Mouse (Mus musculus) yolk sac, embryonic 10.5 days (tissue): ENCODE results near the gene Pdlim4.

Experiments
- DNase-seq: peaks from one replicate; pipeline ENCODE4 v3.0.0-alpha.2; 2017; ENCODE audit warnings: low spot score

Pdlim4 gene

DNA sequence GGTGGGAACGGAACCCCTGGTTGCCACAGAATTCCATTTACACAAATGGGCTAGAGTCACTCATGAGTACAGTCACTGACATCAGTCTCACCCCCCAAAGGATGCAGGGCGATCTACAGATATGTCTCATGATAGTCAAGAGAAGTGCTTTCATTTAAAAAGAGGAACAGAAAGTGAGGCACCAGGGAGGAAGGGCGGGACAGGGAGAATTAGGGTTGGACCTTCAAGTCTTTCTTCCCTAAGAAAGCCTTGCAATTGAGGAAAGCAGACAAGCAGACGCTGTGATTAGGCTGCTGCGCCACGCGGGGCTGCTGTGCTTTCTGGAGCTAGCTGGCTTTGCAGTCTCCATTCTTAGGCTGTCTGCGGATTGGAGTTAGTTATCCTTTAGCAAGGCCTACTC is 22.9 kb upstream of the Pdlim4 start:
- DNase-seq, result no peak

DNA sequence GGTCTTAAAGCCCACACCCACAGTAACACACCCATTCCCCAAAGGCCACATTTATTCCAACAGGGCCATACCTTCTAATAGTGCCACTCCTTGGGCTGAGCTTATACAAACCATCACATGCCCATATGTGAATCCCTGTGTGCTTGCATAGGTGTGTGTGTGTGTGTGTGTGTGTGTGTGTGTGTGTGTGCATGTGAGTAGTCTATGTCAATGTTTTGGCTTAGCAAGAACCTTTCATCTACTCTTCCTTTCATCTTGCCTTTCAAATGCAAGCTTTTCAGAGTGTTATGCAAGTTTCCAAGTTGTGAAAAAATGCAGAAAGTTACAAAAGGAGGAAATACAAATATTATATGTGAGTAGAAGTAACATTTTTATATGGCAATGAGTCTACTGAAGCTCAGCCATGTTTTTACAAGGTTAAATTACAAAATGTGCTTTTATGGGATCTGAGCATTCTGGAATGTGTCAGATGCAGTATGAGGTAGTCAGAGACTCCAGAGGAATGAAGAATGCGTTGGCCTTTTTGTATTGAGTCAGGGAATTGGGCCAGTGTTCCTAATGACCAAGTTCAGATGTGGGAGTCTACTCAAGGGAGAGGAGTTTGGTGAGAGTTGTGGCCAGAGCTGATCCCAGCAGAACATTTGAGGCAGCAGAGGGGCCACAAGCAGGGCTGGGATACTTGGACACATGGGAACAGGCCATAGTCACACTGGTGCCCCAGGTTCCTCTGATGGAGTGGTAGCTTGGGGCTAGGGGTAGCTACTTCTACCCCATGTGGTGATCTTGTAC is 21.5 kb upstream of the Pdlim4 start:
- no peak for DNase-seq

DNA sequence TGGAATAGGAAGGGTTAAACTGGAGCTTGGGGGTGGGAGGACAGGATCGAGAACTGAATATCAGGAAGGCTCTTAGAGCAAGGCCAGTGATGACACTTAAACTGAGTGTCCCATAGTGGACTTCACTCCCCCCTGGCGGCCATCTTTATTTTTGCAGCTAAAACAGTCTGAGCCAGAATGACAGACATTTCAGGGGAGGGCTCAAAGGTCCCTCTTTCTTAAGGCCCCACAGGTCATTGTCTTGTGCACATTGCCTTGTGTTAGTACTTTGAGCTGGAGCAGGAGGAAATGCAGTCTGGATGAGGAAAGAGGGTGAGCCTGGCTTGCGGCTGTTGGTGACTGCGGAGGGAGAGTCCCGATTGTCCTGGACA is 20.1 kb upstream of the Pdlim4 start:
- peak; percentile 81 for DNase-seq

DNA sequence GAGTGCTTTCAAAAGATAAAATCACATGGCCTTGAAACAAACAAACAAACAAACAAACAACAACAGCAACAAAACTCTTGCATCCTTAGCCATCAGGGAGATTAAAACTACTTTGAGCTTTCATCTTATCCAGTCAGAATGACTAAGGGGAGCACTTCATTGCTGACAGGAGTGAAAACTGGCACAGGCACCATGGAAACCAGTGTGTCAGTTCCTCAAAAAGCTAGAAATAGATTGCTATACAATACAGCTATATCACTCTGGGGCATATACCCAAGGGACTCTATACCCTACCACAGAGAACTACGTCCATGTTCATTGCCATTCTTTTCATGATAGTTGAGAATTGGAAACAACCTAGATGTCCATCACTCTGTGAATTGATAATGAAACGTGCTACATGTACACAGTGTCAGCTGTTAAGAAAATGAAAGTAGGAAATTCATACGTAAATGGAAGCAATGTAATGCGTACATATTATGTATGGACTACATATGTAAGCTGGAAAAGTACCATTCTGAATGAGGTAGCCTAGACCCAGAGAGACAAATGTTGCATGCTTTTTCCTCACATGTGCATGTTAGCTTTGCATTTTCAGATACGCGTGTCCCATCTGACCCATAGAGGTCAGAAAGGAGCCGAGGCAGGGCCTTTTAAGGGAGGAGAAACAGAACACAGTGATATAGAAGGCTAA is 19.6 kb upstream of the Pdlim4 start:
- DNase-seq, result no peak

DNA sequence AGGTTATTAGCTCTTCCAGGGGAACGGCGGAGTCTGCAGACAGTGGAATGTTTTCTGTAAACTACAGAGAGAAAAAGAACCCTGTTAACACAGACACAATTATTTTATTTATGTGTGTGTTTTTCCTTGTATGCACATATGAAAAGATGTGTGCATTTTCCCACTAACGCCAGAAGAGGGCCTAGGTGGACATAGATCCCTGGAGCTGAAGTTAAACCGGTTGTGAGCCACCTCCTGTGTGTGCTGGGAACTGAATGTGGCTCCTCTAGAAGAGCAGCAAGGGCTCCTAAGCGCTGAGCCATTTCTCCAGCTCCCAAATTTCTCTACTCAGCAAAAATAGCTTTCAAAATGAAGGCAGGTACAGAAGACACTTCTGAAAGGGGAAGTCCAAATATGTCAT is 17.0 kb upstream of the Pdlim4 start:
- no peak for DNase-seq

DNA sequence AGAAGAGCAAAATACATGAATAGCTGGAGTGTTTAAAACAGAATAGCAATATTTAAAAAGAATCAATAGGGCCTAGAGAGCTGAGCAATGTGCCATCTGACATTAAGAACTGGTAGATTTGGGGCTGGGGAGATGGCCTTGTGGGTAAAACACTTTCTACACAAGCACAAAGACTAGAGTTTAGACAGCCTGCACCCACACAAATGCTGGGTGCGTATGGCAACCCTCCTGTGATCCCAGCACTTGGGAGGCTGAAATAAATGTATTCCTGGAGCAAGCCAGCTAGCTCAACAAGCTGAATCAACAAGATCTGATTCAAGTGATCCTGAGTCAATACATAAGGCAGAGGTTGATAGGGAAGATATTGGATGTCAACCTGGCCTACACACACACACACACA is 16.2 kb upstream of the Pdlim4 start:
- DNase-seq, result no peak

DNA sequence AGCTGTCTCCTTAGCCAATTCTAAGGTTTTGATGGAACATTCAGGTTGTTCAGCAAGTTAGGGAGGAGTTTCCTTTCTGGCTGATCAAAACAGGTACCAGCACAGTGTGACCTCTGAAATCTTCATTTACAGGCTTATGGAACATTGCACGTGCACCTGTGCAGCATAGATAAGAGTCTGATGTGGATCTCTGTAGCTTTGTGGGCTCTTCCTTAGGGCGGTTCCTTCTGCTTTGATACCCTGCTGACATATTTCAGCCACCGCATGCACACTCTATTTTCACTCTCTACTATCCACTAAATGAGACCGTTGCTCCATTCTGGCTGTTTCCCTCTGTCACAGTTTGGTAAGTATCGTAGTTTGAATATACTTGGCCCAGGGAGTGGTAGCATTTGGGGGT is 13.9 kb upstream of the Pdlim4 start:
- no peak for DNase-seq

DNA sequence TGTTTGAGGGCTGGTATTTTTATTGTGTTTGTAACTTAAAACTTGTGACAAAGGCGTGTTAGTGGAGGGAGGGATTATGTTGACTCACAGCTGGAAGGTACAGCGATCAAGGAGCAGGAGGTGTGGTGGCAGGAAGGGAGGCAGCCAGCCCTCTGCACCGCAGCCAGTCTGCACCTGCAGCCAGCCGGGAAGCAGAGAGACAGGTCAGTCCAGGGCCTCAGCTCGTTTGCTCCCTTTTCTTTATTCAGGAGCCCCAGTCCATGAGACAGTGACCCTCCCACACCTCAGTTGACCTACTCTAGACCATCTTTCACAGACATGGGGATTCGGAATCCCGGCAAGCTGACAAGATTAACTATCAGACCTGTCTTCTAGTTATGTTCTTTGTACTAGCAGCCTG is 11.6 kb upstream of the Pdlim4 start:
- no peak for DNase-seq

DNA sequence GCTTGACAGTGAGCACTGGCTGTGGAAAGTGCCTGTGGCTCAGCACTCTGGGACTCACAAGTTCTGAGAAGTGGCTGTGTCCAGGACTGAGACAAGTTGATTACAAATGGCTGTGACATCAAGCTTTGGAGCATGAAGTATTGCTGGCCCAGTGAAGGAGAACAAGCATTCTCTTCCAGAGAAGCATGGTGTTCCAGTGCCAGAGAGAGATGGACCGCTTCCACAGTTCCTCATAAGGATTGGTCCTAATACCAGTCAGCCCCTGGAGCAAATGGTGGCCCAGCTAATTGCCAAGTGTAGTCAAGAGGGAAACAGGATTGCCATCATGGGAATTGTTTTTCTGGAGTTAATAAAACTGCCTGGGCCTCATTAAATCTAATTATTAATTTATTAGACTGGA is 7.3 kb upstream of the Pdlim4 start:
- no peak for DNase-seq

DNA sequence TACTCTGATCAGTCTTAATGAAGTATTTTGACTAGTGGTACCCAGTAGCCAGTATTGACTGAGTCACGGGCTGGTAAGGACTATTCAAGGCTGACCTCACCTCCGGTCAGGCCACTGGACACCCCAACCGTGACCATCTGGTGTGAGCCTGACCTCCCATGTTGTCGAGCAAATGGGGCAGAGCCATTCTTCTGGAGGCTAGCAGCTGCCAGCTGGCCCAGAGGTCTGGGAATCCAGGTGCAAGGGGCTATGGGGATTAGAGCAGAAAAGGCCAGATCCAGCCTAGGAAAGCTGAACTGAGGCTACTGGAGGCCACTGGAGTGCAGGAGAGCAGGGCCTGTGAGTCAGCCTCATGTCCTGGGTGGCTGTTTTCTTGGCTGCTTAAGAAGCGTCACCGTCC is 6.5 kb upstream of the Pdlim4 start:
- DNase-seq, result no peak

DNA sequence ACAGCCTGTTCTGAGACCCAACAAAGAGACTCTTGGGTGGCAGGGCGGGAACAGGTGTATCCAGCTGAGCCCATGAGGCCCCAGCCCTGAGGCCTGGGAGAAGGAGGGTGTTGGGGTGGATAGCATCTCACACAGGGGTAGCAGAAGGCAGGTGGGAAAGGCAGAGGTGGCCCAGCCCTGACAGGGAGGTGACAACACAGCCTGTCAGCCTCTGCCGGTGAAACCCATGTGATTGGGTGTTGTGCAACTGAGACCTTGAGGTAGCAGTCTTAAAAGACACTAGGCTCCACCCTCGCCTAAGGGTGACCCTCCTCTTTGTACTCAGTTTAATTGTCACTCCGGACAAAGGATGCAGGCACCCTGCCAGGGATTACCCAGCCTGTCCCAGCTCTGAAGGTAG is 4.5 kb upstream of the Pdlim4 start:
- no peak for DNase-seq

DNA sequence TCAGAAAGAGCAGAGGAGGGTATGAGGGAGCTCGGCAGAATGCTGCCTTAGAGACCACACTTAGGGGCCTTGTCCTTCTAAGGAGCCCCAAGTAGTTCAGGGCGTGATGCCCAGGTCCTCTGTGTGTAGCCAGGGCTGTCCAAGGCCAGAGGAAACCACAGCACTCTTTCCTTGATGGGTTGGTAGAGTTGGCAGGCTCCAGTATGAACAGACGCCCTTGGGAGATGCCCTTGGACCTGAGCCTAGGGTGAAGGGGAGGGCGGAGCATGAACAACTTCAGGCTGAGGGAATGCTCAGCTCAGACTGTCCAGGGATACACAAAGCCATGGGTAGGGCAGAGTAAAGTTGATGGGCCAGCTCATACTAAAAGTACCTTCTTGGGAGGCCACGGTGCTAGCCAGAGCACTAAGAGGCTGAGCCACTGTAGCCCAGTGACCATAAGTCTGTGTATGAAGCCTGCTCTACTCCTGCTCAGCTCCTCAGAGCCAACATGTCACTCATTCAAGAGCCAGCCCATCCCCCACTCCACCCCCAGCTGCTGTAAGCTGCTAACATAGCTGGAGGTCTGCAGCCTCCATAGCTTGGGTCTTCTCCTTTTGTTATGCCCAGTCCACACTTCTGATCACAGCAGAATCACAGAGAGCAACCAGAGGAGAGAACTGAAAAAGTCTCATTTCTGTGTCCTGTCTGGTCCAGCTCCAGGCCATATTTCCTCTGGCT is 3.1 kb upstream of the Pdlim4 start:
- no peak for DNase-seq

DNA sequence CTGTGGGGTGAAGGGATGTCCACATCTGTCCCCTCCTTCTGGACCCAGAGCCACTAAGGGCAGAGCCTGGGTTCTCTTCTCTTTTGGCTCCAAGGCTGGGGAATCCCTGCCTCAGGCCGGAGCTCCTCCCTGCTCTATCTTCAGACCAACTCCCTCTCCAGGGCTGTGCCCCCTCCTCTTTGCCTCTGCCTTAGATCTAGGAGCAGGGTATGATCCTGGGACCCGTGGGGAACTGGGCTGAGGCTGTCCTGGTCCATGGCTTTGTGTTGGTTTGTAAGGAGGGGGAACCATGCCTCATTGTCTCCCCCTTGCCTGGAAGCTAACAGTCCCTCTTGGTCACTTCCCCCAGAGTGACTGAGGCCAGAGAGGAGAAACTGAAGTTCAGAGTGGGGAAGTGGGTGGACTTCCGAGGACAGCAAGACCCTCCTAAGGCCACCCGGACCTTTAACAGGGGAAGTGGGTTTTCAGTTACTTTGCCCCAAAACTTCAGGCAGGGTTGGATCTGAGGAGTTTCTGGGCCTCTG is 756 bp downstream of the Pdlim4 start:
- no peak for DNase-seq

DNA sequence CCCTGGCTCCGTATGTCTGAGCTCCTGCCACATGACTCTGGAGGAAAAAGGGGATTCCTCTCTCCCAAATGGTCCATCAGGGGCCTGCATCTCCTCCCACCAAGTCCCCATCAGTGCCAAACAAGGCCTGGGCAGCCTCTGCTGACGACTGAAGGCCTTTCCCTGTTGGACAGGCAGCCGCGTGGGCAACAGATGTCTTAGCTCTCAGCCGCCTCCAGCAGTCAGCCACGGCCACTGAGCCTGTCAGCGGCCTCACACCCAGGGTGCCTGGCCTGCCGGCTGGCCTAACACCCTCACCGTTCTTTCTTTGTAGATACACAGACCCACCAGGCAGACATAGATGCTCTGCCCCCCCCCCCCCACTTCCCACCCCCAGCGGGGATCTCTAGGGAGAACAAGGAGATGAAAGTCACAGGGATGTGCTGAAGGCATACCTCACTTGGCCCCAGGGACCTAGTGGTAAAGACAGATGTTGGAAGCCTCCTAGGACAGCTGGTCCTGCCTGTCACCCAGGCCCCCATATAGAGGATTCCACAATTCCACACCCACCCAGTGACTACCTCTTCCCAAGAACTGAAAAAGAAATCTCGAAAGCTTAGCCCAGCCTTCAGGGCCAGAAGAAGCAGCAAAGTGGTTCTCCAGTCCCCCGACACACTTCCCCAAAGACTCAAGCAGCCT is 1.4 kb downstream of the Pdlim4 start:
- DNase-seq, result no peak

DNA sequence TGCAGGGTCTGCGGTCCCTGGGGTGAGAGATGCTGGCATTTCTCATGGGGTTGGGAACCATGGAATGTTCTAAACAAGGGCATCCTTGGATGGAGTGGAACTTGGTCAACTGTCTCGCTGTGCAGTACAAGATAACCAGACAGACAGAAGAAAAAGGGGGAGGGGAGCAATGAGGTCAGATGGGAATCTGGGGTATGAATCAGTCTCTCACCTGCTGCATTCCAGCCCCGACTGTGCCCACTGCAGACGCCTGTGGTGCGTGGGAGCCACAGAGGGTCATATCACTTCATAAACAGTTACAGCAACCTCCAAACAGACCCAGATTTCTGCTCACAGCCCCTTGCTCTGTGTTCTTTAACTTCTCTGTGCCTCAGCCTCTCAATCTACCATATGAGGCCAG is 2.4 kb downstream of the Pdlim4 start:
- DNase-seq, result no peak

DNA sequence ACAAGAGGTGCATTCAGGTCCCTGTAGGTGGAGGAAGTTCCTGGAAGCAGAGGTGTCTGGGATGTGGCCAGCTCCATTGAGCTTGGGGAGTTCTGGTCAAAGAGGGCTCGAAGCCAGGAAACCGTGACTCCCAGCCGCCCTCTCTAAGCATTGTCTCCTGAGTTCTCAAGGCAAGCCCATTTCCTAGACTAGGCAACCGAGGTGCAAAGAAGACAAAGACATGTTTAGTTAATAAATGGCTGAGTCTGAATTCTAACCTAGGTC is 3.0 kb downstream of the Pdlim4 start:
- no peak for DNase-seq

DNA sequence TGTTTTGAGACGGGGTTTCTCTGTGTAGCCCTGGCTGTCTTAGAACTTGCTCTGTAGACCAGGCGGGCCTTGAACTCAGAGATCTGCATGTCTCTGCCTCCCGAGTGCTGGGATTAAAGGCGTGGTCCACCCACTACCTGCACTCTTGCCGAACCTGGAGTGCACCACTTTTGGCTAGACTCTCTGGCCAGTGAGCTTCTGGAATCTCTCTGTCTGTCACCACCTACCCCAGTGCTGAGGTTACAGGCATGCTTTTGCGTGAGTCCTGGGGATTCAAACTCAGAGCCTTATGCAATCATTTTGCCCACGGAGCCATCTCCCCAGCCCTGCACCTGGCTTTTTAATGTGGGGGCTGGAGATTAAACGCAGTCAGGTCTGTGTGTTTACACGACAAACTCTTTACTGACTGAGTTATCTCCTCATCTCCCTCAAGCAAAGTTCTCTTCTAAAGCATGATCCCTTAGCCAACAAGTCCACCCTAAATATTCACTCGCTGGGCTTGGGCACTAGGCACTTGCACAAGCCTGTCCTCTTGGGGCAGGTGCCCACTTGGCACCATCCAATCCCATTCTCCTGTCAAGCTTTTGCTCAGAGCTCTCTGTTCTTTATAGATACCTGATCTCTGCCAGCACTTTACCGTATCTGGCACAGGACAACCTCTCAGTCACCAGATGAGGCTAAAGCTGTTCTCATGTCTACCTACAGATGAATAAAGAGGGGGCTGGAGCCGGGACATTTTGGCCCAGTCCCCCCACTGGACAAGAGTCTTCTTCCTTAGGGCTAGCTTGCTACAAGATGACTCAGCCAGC is 3.5 kb downstream of the Pdlim4 start:
- no peak for DNase-seq

DNA sequence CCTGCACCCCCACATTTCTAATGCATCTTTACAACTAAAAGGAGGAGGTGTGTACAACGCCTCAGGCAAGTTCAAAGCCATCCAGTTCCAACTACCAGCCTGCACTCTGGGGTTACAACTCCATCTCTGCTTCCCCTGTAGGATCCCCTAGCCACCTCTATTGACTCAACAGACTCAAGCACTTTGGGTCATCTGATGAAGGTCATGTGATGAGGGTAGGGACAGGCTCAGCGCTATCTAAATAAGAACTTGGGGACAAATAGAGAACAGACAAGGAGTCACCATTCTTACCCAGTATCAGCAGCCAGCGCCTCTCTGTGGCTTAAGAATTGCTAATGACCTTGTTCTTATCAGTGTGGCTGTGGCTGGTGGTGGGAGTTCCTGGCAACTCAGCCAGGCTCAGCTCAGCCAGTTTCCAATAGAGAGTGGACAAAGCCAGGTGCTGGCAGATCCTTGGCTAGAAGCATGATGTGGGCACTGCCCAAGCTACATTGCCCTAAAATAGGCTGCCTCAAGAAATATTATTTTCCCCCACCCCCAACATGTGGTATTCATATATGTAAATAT is 4.3 kb downstream of the Pdlim4 start:
- no peak for DNase-seq

DNA sequence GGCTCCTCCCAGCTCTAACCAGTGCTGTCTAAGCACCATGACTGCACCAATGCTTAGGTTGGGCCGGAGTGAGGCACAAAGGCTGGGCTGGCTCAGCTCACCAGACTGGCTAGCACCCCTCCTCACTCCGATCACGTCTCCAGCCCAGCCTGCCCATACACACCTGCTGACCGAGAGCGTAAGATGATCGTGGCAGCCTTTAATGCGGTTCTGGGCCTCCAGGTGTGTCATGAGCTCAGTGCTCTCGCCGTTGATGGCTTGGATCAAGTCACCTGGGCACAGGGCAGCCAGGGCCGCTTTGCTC is 5.4 kb downstream of the Pdlim4 start:
- DNase-seq, result no peak

DNA sequence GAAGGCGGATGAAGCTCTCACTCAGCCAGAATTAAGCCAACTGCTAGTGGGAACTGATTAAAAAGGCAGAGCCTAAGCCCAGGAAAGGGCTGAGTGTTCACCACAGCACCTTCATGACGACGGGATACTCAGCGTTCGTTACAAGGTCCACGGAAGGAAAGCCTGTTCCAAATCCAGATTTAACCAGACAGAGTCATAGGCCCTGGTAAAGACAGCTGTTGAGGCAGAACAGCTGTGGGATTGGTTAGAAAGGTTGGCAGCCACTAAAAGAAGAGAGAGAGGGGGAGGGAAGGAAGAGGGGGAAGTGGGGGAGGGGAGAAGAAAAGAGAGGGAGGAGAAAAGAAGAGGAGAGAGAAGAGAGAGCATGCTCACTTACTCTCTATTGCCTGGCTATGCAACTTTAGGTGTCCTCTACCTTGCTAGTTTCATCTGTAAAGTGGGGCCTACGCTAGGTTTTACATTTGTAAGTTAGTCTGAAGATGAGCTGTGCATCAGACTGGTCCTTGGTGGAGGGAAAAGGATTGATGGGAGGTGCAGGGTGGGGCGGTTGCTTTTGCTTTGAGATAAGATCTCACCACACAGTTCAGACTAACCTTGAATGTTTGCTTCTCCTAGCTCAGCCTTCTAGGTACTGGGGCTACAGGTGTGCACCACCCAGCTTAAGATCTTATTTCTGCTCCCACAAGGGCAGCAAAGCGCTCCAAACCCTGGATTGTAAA is 5.9 kb downstream of the Pdlim4 start:
- no peak for DNase-seq

DNA sequence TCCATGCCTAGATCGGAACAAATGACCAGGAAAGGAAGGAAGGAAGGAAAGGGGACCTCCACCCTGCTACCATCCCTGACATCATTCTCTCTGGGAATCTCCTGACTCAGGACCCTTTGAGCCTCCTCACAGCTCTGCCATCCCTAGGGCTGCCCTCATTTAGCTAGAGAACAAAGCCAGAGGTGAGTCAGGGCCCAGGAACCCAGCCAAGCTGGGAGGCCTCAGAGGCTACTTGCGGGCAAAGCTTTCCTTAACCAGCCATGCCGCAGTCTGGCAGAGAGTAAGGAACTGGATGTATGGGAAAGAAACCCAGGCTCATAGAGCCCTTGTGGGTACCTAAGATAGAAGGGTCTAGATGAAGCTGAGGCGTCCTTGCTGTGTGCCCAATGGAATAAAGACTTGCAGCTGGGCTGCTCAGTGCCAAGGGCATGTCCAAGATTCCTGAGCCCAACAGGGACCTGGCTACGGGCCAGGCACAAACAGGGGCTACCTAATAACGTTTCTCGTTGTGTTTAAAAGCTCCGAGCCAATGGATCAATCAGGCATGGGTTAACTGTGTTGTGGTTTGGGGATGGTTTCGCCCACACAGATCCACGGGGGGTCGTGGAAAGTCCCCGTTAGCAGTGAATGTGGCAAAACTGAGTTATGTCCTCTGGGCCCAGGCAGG is 6.6 kb downstream of the Pdlim4 start:
- no peak for DNase-seq
